Mouse (Mus musculus): Measurements from ENCODE around the gene Hipk1.

Gene Hipk1

GRCm38 (mm10) chr3:103715762-103716693, 75.3 kb downstream of the Hipk1 start:
- no peak for DNase-seq (ENCODE audit: low read depth, low spot score)

GRCm38 (mm10) chr3:103714942-103715341, 76.4 kb downstream of the Hipk1 start:
- no peak for DNase-seq (ENCODE audit: low read depth, low spot score)

- no peak for DNase-seq (ENCODE audit: low read depth, low spot score)
Measured at GRCm38 (mm10) chr3:103714236-103714875, 77.0 kb downstream of the Hipk1 start.

GRCm38 (mm10) chr3:103712196-103712595, 79.2 kb downstream of the Hipk1 start:
- no peak for DNase-seq (ENCODE audit: low read depth, low spot score)

GRCm38 (mm10) chr3:103709470-103710040, 81.8 kb downstream of the Hipk1 start:
- no peak for DNase-seq (ENCODE audit: low read depth, low spot score)

DNA sequence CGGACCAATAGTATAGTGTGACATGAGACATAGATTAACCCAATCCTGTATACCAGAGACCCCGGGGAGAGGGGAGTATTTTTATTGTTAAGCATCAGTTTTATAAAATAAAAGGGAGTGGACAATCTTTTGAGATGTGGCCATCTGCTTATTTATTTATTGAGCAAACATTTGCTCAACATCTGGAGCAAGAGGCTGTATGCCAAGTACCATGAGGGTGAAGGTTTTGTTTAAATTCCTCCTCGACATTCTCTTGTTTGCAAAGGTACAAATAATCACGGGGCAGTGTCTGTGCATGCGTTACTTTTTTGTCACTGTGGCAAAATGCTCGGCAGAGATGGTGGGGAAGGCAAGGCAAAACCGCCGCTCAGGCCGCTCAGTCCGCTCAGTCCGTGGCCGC, 85.9 kb downstream of the Hipk1 start:
- DNase-seq (ENCODE audit: low read depth, low spot score): no peak

- no peak for DNase-seq (ENCODE audit: low read depth, low spot score)
Measured at GRCm38 (mm10) chr3:103704661-103705060, 86.7 kb downstream of the Hipk1 start.

DNA sequence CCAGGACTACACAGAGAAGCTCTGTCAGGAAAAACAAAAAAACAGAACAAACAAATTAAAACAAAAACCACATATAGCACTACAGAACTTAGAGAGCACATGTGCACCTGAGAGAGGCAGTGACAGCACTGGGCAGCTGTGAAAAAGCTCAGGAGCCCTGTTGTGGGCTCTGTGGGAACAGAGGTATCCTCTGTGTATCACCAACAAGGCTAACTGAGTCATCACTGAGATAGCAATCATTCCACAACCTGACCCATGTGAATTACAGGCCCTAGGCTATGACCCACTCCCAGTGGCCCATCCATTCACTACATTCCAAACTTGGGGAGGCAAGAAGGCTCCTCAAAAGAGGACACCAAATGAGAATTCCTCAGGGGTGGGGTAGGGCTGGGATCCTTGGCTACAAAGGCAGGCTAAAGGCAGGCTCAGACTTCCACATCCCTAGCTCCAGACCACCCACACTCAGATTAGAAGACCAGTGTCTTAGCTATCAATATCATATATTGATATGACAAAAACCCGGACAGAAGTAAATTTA, 94.9 kb downstream of the Hipk1 start:
- DNase-seq (ENCODE audit: low read depth, low spot score): no peak

DNA sequence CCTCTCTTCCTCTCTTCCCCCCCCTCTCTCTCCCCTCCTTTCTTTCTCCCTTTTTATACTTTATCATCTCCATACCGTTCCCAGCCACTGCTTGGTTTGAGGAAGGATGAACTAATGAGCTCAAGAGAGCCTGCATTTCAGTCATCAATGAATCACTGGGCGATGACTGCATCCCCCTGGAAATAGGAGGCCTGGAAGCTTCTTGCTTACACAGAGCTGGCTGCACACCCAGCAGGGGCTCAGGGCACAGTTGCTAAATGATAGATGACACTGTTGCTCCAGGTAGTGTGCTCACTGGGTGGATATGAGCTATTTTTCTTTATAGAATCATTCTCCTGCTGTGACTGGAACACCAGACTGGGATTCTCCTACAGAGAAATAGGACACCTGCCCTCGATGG, 95.8 kb downstream of the Hipk1 start:
- DNase-seq (ENCODE audit: low read depth, low spot score): no peak

- DNase-seq (ENCODE audit: low read depth, low spot score): no peak
Measured at GRCm38 (mm10) chr3:103690506-103690905, 100.9 kb downstream of the Hipk1 start.

All from forelimb bud, embryonic 11.5 days (tissue).